Mouse (Mus musculus) heart, embryonic 15.5 days (tissue): ENCODE measurements around the gene Faap20. TPM values are rescaled to one million over a fixed set of nuclear protein-coding genes. Genes with fewer than 3 reads are reported as not detected.

Source experiments
- ATAC-seq: fragments of 200-750 bp; cut with Nextera tagmentation; replicated peaks from 2 replicates; pipeline ENCODE4 v1.8.0; 2017; ENCODE audit warnings: low read depth, moderate TSS enrichment; ENCODE audit not compliant: insufficient number of reproducible peaks, insufficient read depth, low FRiP score
- H3K27ac ChIP-seq: fragments of 300-500 bp; sonication (generic); 2 replicates; pipeline ENCODE4 v1.5.1; 2015; ENCODE audit warnings: mild to moderate bottlenecking, inconsistent platforms
- H3K27me3 ChIP-seq: fragments of 300-500 bp; sonication (generic); 2 replicates; pipeline ENCODE4 v1.6.1; 2015; ENCODE audit warnings: inconsistent platforms
- H3K36me3 ChIP-seq: fragments of 300-500 bp; sonication (generic); 2 replicates; pipeline ENCODE4 v1.6.1; 2015; ENCODE audit warnings: mild to moderate bottlenecking, inconsistent platforms
- H3K4me1 ChIP-seq: fragments of 300-500 bp; sonication (generic); replicated peaks from 2 replicates; pipeline ENCODE4 v1.6.1; 2015; ENCODE audit warnings: inconsistent platforms
- H3K4me2 ChIP-seq: fragments of 300-500 bp; sonication (generic); 2 replicates; pipeline ENCODE4 v1.6.1; 2015; ENCODE audit warnings: inconsistent platforms, mild to moderate bottlenecking, moderate library complexity
- H3K4me3 ChIP-seq: fragments of 300-500 bp; sonication (generic); 2 replicates; pipeline ENCODE4 v1.5.1; 2015; ENCODE audit warnings: mild to moderate bottlenecking, inconsistent platforms
- H3K9ac ChIP-seq: fragments of 300-500 bp; sonication (generic); 2 replicates; pipeline ENCODE4 v1.6.1; 2015; ENCODE audit warnings: mild to moderate bottlenecking, inconsistent platforms
- H3K9me3 ChIP-seq: fragments of 300-500 bp; sonication (generic); replicated peaks from 2 replicates; pipeline ENCODE4 v1.6.1; 2016; ENCODE audit warnings: inconsistent platforms
- WGBS: fragments of 180-500 bp; shearing (Covaris S2); methylation state at CpG from one replicate; pipeline ENCODE4 v1.1.7; 2015; ENCODE audit warnings: mixed read lengths; 5-methylcytosine and 5-hydroxymethylcytosine counted together
- polyA plus RNA-seq: library from polyadenylated mRNA; unstranded; fragments of >200 nt; fragmentation: Nextera tagmentation; extraction: Ambion mirVana; gene quantifications from 2 replicates; pipeline ENCODE4 v1.2.1, GENCODE M21; 2015

Faap20 gene
- polyA plus RNA-seq, 1 experiment from 2014 or later, result 64.7 TPM

- H3K4me3 ChIP-seq, result no peak overlapping the region
- peaks cover 9% of the 10 kb centered on the region for H3K4me1 ChIP-seq
- no peak for ATAC-seq
- H3K27me3 ChIP-seq, result no peaks in the 10 kb centered on the region
- no peak overlapping the region for H3K4me2 ChIP-seq
- no peak overlapping the region for H3K27ac ChIP-seq
- no peaks in the 10 kb centered on the region for H3K36me3 ChIP-seq
- WGBS, result 82% methylated on average over 3 of the region's 3 CpGs
- no peak overlapping the region for H3K9ac ChIP-seq
- H3K9me3 ChIP-seq, result no peaks in the 10 kb centered on the region
Observed at GRCm38 (mm10) chr4:155264521-155265321, 15.1 kb downstream of the Faap20 start.

- WGBS, result 48% methylated on average over 7 of the region's 7 CpGs
- no peak overlapping the region for H3K9ac ChIP-seq
- H3K36me3 ChIP-seq, result no peaks in the 10 kb centered on the region
- peaks cover 9% of the 10 kb centered on the region for H3K4me1 ChIP-seq
- no peak overlapping the region for H3K27ac ChIP-seq
- no peak overlapping the region for H3K4me3 ChIP-seq
- ATAC-seq, result no peak
- H3K27me3 ChIP-seq, result no peaks in the 10 kb centered on the region
- no peak overlapping the region for H3K4me2 ChIP-seq
- no peaks in the 10 kb centered on the region for H3K9me3 ChIP-seq
Observed at GRCm38 (mm10) chr4:155267047-155267543, 17.5 kb downstream of the Faap20 start.

- WGBS, result 43% methylated on average over 12 of the region's 12 CpGs
- Histone ChIP-seq H3K27ac (no peak overlapping the region), H3K4me3 (no peak overlapping the region), H3K27me3 (no peaks in the 10 kb centered on the region), H3K36me3 (no peaks in the 10 kb centered on the region), H3K4me2 (no peak overlapping the region), H3K9ac (no peak overlapping the region), H3K9me3 (no peaks in the 10 kb centered on the region), H3K4me1 (peaks cover 9% of the 10 kb centered on the region)
- no peak for ATAC-seq
Observed at GRCm38 (mm10) chr4:155267639-155268175, 18.1 kb downstream of the Faap20 start.

GRCm38 (mm10) chr4:155268382-155268781 lies 18.8 kb downstream of the Faap20 start:
- Histone ChIP-seq H3K27ac (no peak overlapping the region), H3K4me3 (no peak overlapping the region), H3K27me3 (no peaks in the 10 kb centered on the region), H3K9me3 (no peaks in the 10 kb centered on the region), H3K4me1 (peaks cover 9% of the 10 kb centered on the region), H3K9ac (no peak overlapping the region), H3K36me3 (no peaks in the 10 kb centered on the region), H3K4me2 (no peak overlapping the region)
- 19% methylated on average over 5 of the region's 5 CpGs for WGBS
- ATAC-seq, result peak; percentile 51; the same call in 1 of the 2 replicates

GRCm38 (mm10) chr4:155274451-155274850 lies 24.8 kb downstream of the Faap20 start:
- no peak for ATAC-seq
- no peak overlapping the region for H3K9ac ChIP-seq
- no peaks in the 10 kb centered on the region for H3K9me3 ChIP-seq
- no peaks in the 10 kb centered on the region for H3K27me3 ChIP-seq
- H3K27ac ChIP-seq, result no peak overlapping the region
- WGBS, result 41% methylated on average over 5 of the region's 5 CpGs
- H3K4me2 ChIP-seq, result no peak overlapping the region
- no peak overlapping the region for H3K4me3 ChIP-seq
- no peaks in the 10 kb centered on the region for H3K36me3 ChIP-seq
- H3K4me1 ChIP-seq, result 0 out of 2 replicates have a peak, but pooled peaks cover 2% of the 10 kb centered on the region

GRCm38 (mm10) chr4:155274851-155275250 lies 25.2 kb downstream of the Faap20 start:
- no peak overlapping the region for H3K9ac ChIP-seq
- no peaks in the 10 kb centered on the region for H3K9me3 ChIP-seq
- 44% methylated on average over 3 of the region's 3 CpGs for WGBS
- no peaks in the 10 kb centered on the region for H3K36me3 ChIP-seq
- H3K27ac ChIP-seq, result no peak overlapping the region
- H3K4me2 ChIP-seq, result no peak overlapping the region
- no peak overlapping the region for H3K4me3 ChIP-seq
- H3K27me3 ChIP-seq, result no peaks in the 10 kb centered on the region
- no peak for ATAC-seq
- H3K4me1 ChIP-seq, result 0 out of 2 replicates have a peak, but pooled peaks cover 2% of the 10 kb centered on the region

GRCm38 (mm10) chr4:155277963-155278362 lies 28.4 kb downstream of the Faap20 start:
- ATAC-seq, result no peak
- H3K4me2 ChIP-seq, result no peak overlapping the region
- H3K36me3 ChIP-seq, result no peaks in the 10 kb centered on the region
- no peak overlapping the region for H3K4me3 ChIP-seq
- H3K27me3 ChIP-seq, result no peaks in the 10 kb centered on the region
- H3K9me3 ChIP-seq, result no peaks in the 10 kb centered on the region
- no peak overlapping the region for H3K27ac ChIP-seq
- 64% methylated on average over 6 of the region's 6 CpGs for WGBS
- H3K9ac ChIP-seq, result no peak overlapping the region
- peaks cover 30% of the 10 kb centered on the region for H3K4me1 ChIP-seq

- Histone ChIP-seq H3K27me3 (no peaks in the 10 kb centered on the region), H3K4me2 (no peak overlapping the region), H3K36me3 (no peaks in the 10 kb centered on the region), H3K9ac (no peak overlapping the region), H3K4me3 (no peak overlapping the region), H3K4me1 (peaks cover 37% of the 10 kb centered on the region), H3K27ac (no peak overlapping the region), H3K9me3 (no peaks in the 10 kb centered on the region)
- 74% methylated on average over 8 of the region's 8 CpGs for WGBS
- no peak for ATAC-seq
Observed at GRCm38 (mm10) chr4:155279054-155279453, 29.5 kb downstream of the Faap20 start.

GRCm38 (mm10) chr4:155279926-155280767 lies 30.5 kb downstream of the Faap20 start:
- H3K27me3 ChIP-seq, result no peaks in the 10 kb centered on the region
- no peak overlapping the region for H3K4me3 ChIP-seq
- ATAC-seq, result no peak; the same call in 1 of the 2 replicates
- H3K9ac ChIP-seq, result no peak overlapping the region
- WGBS, result 48% methylated on average over 16 of the region's 16 CpGs
- no peak overlapping the region for H3K27ac ChIP-seq
- H3K4me1 ChIP-seq, result peaks cover 39% of the 10 kb centered on the region
- no peak overlapping the region for H3K4me2 ChIP-seq
- no peaks in the 10 kb centered on the region for H3K36me3 ChIP-seq
- H3K9me3 ChIP-seq, result no peaks in the 10 kb centered on the region

- no peaks in the 10 kb centered on the region for H3K36me3 ChIP-seq
- H3K9ac ChIP-seq, result no peak overlapping the region
- H3K9me3 ChIP-seq, result no peaks in the 10 kb centered on the region
- H3K27ac ChIP-seq, result no peak overlapping the region
- H3K4me3 ChIP-seq, result no peak overlapping the region
- peaks cover 39% of the 10 kb centered on the region for H3K4me1 ChIP-seq
- H3K27me3 ChIP-seq, result no peaks in the 10 kb centered on the region
- WGBS, result 89% methylated on average over 1 of the region's 1 CpGs
- no peak overlapping the region for H3K4me2 ChIP-seq
- no peak for ATAC-seq
Observed at GRCm38 (mm10) chr4:155280768-155281121, 31.1 kb downstream of the Faap20 start.

- H3K27me3 ChIP-seq, result no peaks in the 10 kb centered on the region
- H3K9ac ChIP-seq, result no peak overlapping the region
- peaks cover 39% of the 10 kb centered on the region for H3K4me1 ChIP-seq
- no peaks in the 10 kb centered on the region for H3K36me3 ChIP-seq
- H3K27ac ChIP-seq, result no peak overlapping the region
- no peak overlapping the region for H3K4me3 ChIP-seq
- no peaks in the 10 kb centered on the region for H3K9me3 ChIP-seq
- H3K4me2 ChIP-seq, result no peak overlapping the region
- 62% methylated on average over 2 of the region's 2 CpGs for WGBS
- ATAC-seq, result no peak
Observed at GRCm38 (mm10) chr4:155281227-155281626, 31.6 kb downstream of the Faap20 start.
